Comparison of ENCODE assay signal across 9 mouse cellular contexts in the genomic region with DNA sequence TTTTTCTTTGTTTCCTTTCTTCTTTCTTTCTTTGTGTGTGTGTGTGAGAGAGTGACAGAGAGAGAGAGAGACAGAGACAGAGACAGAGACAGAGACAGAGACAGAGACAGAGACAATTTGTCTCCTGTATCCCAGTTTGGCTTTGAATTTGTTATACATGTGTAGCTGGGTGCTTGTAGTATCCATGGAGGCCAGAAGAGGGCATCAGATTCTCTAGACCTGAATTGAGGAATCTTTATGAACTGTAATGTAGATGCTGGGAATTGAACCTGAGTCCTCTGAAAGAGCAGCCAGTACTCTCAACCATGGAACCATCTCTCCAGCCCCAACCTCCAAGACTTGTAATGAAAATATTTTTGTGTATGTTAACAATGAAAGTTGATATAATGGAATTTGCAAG.
A peak's percentile ranks its signal among the peaks of the same experiment; 100 is the strongest.
DNase-seq lines count a peak whose midpoint lies in the region; ATAC-seq and TF ChIP-seq lines count a peak whose summit lies in the region.
"Had no signal": no experiment of that assay in that cellular context is flagged by ENCODE, and none has a peak within 500 bp of the region (broad histone marks: within the 10 kb centered on the region; RNA-seq: fewer than 3 reads in every experiment).

No protein-coding gene starts in this region.

- no peak for ATAC-seq in heart, embryonic 11.5 days (replicated peaks; ENCODE audit: insufficient number of reproducible peaks, low FRiP score, low TSS enrichment)
- no peak for ATAC-seq in megakaryocyte, adult 5-6 weeks (ENCODE audit: poor library complexity, severe bottlenecking)

- H3K27ac ChIP-seq in heart, adult 2 months, result no peak overlapping the region
- no peak overlapping the region for H3K27ac ChIP-seq in heart, embryonic 11.5 days (ENCODE audit: low read depth, low read length)

- DNase-seq in heart, adult 2 months, result no peak
- no peak for DNase-seq in lung, adult 2 months
- DNase-seq in lung, postnatal 25 days (ENCODE audit: low spot score), result no peak
- peak; percentile 1 to 33 for DNase-seq in adrenal gland, postnatal 36 days
- DNase-seq in lung, postnatal 10 days, result peak; percentile 6
- DNase-seq in thymus, adult 18-20 months, result no peak
- DNase-seq: layer of hippocampus, adult 9-11 months had no signal

- TF ChIP-seq EP300 in heart, adult 2 months (IDR thresholded peaks at IDR 0.05; ENCODE audit: insufficient read depth, low read depth, low read length), result no peak

- no peaks in the 10 kb centered on the region for H3K79me2 ChIP-seq in heart, adult 2 months (replicated peaks; ENCODE audit: control insufficient read depth, insufficient read depth, low read length)

- intact Hi-C loops in heart, adult 2 months (cut with DNase I), result loop anchor here (10.0 kb wide), 1 partner anchor 406 kb away; no protein-coding TSS in a partner anchor

- H3K9me3 ChIP-seq in heart, embryonic 11.5 days (replicated peaks; ENCODE audit: control insufficient read depth, low read length), result no peaks in the 10 kb centered on the region

- TF ChIP-seq POLR2A in heart, adult 2 months (IDR thresholded peaks at IDR 0.05; ENCODE audit: insufficient read depth, low read depth, low read length), result no peak
- no peak for TF ChIP-seq POLR2A in lung, adult 2 months (IDR thresholded peaks at IDR 0.05; ENCODE audit: borderline replicate concordance, extremely low read depth, low read depth, low read length)

- H3K4me3 ChIP-seq in heart, adult 2 months, result no peak overlapping the region
- H3K4me3 ChIP-seq in heart, embryonic 11.5 days (ENCODE audit: low read depth, low read length), result no peak overlapping the region
- no peak overlapping the region for H3K4me3 ChIP-seq in lung, adult 2 months (replicated peaks; ENCODE audit: extremely low read depth, low read depth, low read length)

- no peaks in the 10 kb centered on the region for H3K36me3 ChIP-seq in heart, adult 2 months (ENCODE audit: control insufficient read depth, insufficient read depth, low read length)
- no peaks in the 10 kb centered on the region for H3K36me3 ChIP-seq in heart, embryonic 11.5 days (ENCODE audit: control insufficient read depth, insufficient read depth, low read length)

- peak; percentile 50 for TF ChIP-seq CTCF in heart, adult 2 months (IDR thresholded peaks at IDR 0.05)
- 0 out of 2 replicates have a peak, but pooled peaks have one; percentile 2 for TF ChIP-seq CTCF in lung, adult 2 months (IDR thresholded peaks at IDR 0.05; ENCODE audit: insufficient read depth, low read length)

- H3K9ac ChIP-seq in heart, adult 2 months (ENCODE audit: low read depth, low read length), result no peak overlapping the region
- H3K9ac ChIP-seq in heart, embryonic 11.5 days (ENCODE audit: low read depth, low read length), result no peak overlapping the region

- H3K27me3 ChIP-seq in heart, adult 2 months (ENCODE audit: control insufficient read depth, insufficient read depth, low read length), result no peaks in the 10 kb centered on the region
- H3K27me3 ChIP-seq in heart, embryonic 11.5 days (ENCODE audit: control insufficient read depth, insufficient read depth, low read length), result no peaks in the 10 kb centered on the region

- no peak overlapping the region for H3K4me2 ChIP-seq in heart, embryonic 11.5 days

- H3K4me1 ChIP-seq in heart, adult 2 months (ENCODE audit: control insufficient read depth, insufficient read depth, low read length), result no peaks in the 10 kb centered on the region
- no peaks in the 10 kb centered on the region for H3K4me1 ChIP-seq in heart, embryonic 11.5 days (ENCODE audit: control insufficient read depth, insufficient read depth, low read length)
- no peaks in the 10 kb centered on the region for H3K4me1 ChIP-seq in lung, adult 2 months (ENCODE audit: control insufficient read depth, insufficient read depth, low read length)

Comparison
In these comparisons a context has a peak if more than half of its experiments do, and no peak if none do; other contexts are left out.
1. DNase-seq: peak in adrenal gland, postnatal 36 days (2 of 2) and lung, postnatal 10 days (single experiment); none in heart, adult 2 months (0 of 2), lung, adult 2 months (single experiment), lung, postnatal 25 days (single experiment) and thymus, adult 18-20 months (0 of 2).